Mouse (Mus musculus) C2C12 (cell line): ENCODE data around the gene Gadd45b.

ENCODE experiments used
- CEBPB ChIP-seq: IDR thresholded peaks from one replicate; pipeline ENCODE4 v1.6.1; 2011; ENCODE audit warnings: low read depth, mild to moderate bottlenecking, control low read depth, moderate library complexity
- CTCF ChIP-seq: IDR thresholded peaks from one replicate; pipeline ENCODE4 v1.5.1; 2011; ENCODE audit not compliant: control insufficient read depth, insufficient read depth, insufficient read length
- MAX ChIP-seq: IDR thresholded peaks from one replicate; pipeline ENCODE4 v1.6.1; 2011; ENCODE audit warnings: mild to moderate bottlenecking, control low read depth

DNA sequence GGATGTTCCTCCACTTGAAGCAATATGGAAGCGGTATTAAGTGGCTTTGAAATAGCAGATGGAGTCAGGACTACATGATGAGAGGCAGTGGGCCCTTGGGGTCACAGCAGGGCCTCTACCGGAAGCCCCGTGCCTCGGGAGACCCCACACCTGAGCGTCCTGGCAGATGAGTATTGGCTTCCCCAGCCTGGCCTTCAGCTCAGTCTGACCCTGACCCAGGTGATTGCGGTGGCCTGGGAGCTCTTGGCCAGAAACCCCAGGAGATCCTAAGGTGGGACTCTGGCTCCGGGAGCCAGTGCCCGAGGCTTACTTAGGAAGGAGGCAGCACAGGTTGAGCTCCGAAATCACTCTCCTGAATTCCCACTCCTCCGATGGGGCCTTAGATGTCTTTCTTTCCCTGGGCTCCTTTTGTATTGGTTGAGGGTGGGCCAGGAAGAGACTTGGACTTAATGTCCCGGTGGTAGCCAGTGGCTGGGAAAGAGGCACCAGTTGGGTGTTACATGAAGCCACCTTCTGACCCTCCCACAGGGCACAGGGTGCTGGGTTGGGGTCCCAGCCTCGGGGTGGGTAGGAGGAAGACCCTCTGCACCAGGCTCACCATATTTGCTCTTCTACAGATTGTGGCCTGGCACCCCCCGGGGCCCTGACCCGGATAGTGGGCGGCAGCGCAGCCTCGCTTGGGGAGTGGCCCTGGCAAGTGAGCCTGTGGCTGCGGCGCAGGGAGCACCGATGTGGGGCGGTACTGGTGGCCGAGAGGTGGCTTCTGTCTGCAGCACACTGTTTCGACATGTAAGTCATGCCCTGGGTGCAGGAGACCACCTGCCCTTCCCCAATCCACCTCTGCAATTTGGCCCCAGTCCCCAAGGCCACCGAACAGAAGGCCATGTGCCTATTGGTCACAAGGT lies 33.0 kb upstream of the Gadd45b start:
- TF ChIP-seq CTCF, result no peak
- TF ChIP-seq MAX, result no peak
- no peak for TF ChIP-seq CEBPB
